Mouse (Mus musculus): ENCODE measurements at regions not wholly inside any gene's neighbourhood (a gene's known extent, or its start where the extent isn't known, plus 50 kb on each side); places are given as distances from the start of the nearest gene placed in this dataset.
A peak's percentile ranks its signal among the peaks of the same experiment; 100 is the strongest.

GRCm38 (mm10) chr17:72993134-72993533 is 75.0 kb downstream of the Lbh start:
- no peak for DNase-seq

GRCm38 (mm10) chr17:72993626-72994025 is 75.5 kb downstream of the Lbh start:
- DNase-seq = no peak

GRCm38 (mm10) chr17:72996539-72996938 is 78.4 kb downstream of the Lbh start:
- DNase-seq = peak; percentile 67

- DNase-seq = peak; percentile 33
Measured at GRCm38 (mm10) chr17:72997301-72997921, 79.3 kb downstream of the Lbh start.

- DNase-seq = peak; percentile 48
Measured at GRCm38 (mm10) chr17:73005100-73005499, 87.0 kb downstream of the Lbh start.

GRCm38 (mm10) chr17:73008901-73009300 is 90.8 kb downstream of the Lbh start:
- peak; percentile 61 for DNase-seq

GRCm38 (mm10) chr17:73009962-73010361 is 91.9 kb downstream of the Lbh start:
- DNase-seq = no peak

- no peak for DNase-seq
Measured at GRCm38 (mm10) chr17:73012356-73012755, 94.3 kb downstream of the Lbh start.

GRCm38 (mm10) chr17:73012954-73013353 is 94.8 kb upstream of the Lclat1 start:
- DNase-seq = no peak

GRCm38 (mm10) chr17:73014090-73014853 is 93.5 kb upstream of the Lclat1 start:
- DNase-seq = no peak

- DNase-seq = no peak
Measured at GRCm38 (mm10) chr17:73017173-73017572, 90.6 kb upstream of the Lclat1 start.

- DNase-seq = peak; percentile 72
Measured at GRCm38 (mm10) chr17:73022630-73023051, 85.1 kb upstream of the Lclat1 start.

- DNase-seq = peak; percentile 74
Measured at GRCm38 (mm10) chr17:73023362-73024107, 84.2 kb upstream of the Lclat1 start.

- DNase-seq = no peak
Measured at GRCm38 (mm10) chr17:73027122-73027521, 80.7 kb upstream of the Lclat1 start.

- peak; percentile 36 for DNase-seq
Measured at GRCm38 (mm10) chr17:73031796-73032195, 76.0 kb upstream of the Lclat1 start.

- DNase-seq = no peak
Measured at GRCm38 (mm10) chr17:73032326-73032725, 75.5 kb upstream of the Lclat1 start.

GRCm38 (mm10) chr17:73034420-73034819 is 73.4 kb upstream of the Lclat1 start:
- DNase-seq = peak; percentile 53

GRCm38 (mm10) chr17:73034981-73035481 is 72.8 kb upstream of the Lclat1 start:
- no peak for DNase-seq

GRCm38 (mm10) chr17:73036845-73037244 is 70.9 kb upstream of the Lclat1 start:
- no peak for DNase-seq

GRCm38 (mm10) chr17:73038586-73038985 is 69.2 kb upstream of the Lclat1 start:
- DNase-seq = no peak

GRCm38 (mm10) chr17:73044918-73045580 is 62.7 kb upstream of the Lclat1 start:
- no peak for DNase-seq

GRCm38 (mm10) chr17:73046985-73047384 is 60.8 kb upstream of the Lclat1 start:
- no peak for DNase-seq

- DNase-seq = no peak
Measured at GRCm38 (mm10) chr17:73048164-73048563, 59.6 kb upstream of the Lclat1 start.
